In genomic region chr19:7155196-7155595, GRCm38 (mm10) we compare ENCODE assay signal across 11 mouse cellular contexts. TPM values are rescaled to one million over a fixed set of nuclear protein-coding genes. Genes with fewer than 3 reads are reported as not detected.
DNase-seq lines count a peak whose midpoint lies in the region; ATAC-seq and TF ChIP-seq lines count a peak whose summit lies in the region.
"Had no signal": no experiment of that assay in that cellular context is flagged by ENCODE, and none has a peak within 500 bp of the region (broad histone marks: within the 10 kb centered on the region; RNA-seq: fewer than 3 reads in every experiment).

No protein-coding gene starts in this region.

- H3K4me1 ChIP-seq in kidney, embryonic 16.5 days (ENCODE audit: insufficient read depth, low read length), result peaks cover 21% of the 10 kb centered on the region
- peaks cover 80% of the 10 kb centered on the region for H3K4me1 ChIP-seq in embryonic facial prominence, embryonic 13.5 days
- peaks cover 69% of the 10 kb centered on the region for H3K4me1 ChIP-seq in hindbrain, embryonic 15.5 days (replicated peaks)
- H3K4me1 ChIP-seq in midbrain, embryonic 14.5 days (ENCODE audit: control insufficient read depth, insufficient read depth, low read length), result peaks cover 48% of the 10 kb centered on the region
- H3K4me1 ChIP-seq in lung, postnatal 0 days (ENCODE audit: insufficient read depth, low read depth, low read length), result peaks cover 3% of the 10 kb centered on the region; the same call in 1 of the 2 replicates

- peak; percentile 60 for DNase-seq in kidney, postnatal 10 days
- no peak for DNase-seq in midbrain, embryonic 14.5 days
- no peak for DNase-seq in adrenal gland, adult (ENCODE audit: inconsistent age in 2 of 2, low spot score in 1 of 2)
- DNase-seq in lung, postnatal 0 days (ENCODE audit: low spot score), result no peak
- DNase-seq: adrenal gland, postnatal 25 days; heart, postnatal 10 days; liver, embryonic 13.5 days had no signal

- H3K9me3 ChIP-seq in kidney, embryonic 16.5 days (ENCODE audit: low read length), result 0 out of 2 replicates have a peak, but pooled peaks cover 3% of the 10 kb centered on the region
- no peaks in the 10 kb centered on the region for H3K9me3 ChIP-seq in embryonic facial prominence, embryonic 13.5 days
- no peaks in the 10 kb centered on the region for H3K9me3 ChIP-seq in hindbrain, embryonic 15.5 days
- H3K9me3 ChIP-seq in midbrain, embryonic 14.5 days (ENCODE audit: control insufficient read depth, low read length), result no peaks in the 10 kb centered on the region
- no peaks in the 10 kb centered on the region for H3K9me3 ChIP-seq in lung, postnatal 0 days (ENCODE audit: low read length)
- H3K9me3 ChIP-seq: liver, embryonic 13.5 days had no signal

- no peak for TF ChIP-seq EP300 in lung, postnatal 0 days (IDR thresholded peaks at IDR 0.05)

- TF ChIP-seq CTCF in lung, postnatal 0 days (IDR thresholded peaks at IDR 0.05), result no peak

- no peak overlapping the region for H3K4me2 ChIP-seq in kidney, embryonic 16.5 days (replicated peaks; ENCODE audit: low read depth, low read length)
- no peak overlapping the region for H3K4me2 ChIP-seq in embryonic facial prominence, embryonic 13.5 days
- no peak overlapping the region for H3K4me2 ChIP-seq in hindbrain, embryonic 15.5 days
- H3K4me2 ChIP-seq in midbrain, embryonic 14.5 days (ENCODE audit: low read length), result no peak overlapping the region
- no peak overlapping the region for H3K4me2 ChIP-seq in lung, postnatal 0 days (replicated peaks; ENCODE audit: low read depth, low read length)
- H3K4me2 ChIP-seq: liver, embryonic 13.5 days had no signal

- H3K9ac ChIP-seq in kidney, embryonic 16.5 days (replicated peaks; ENCODE audit: low read length), result no peak overlapping the region
- no peak overlapping the region for H3K9ac ChIP-seq in embryonic facial prominence, embryonic 13.5 days
- no peak overlapping the region for H3K9ac ChIP-seq in hindbrain, embryonic 15.5 days
- H3K9ac ChIP-seq in midbrain, embryonic 14.5 days (replicated peaks; ENCODE audit: low read length), result no peak overlapping the region
- H3K9ac ChIP-seq in lung, postnatal 0 days (replicated peaks; ENCODE audit: low read depth), result no peak overlapping the region
- H3K9ac ChIP-seq: liver, embryonic 13.5 days had no signal

- H3K27me3 ChIP-seq in kidney, embryonic 16.5 days (ENCODE audit: insufficient read depth, low read length), result peaks cover 4% of the 10 kb centered on the region; the same call in 1 of the 2 replicates
- H3K27me3 ChIP-seq in embryonic facial prominence, embryonic 13.5 days, result peaks cover 31% of the 10 kb centered on the region
- H3K27me3 ChIP-seq in hindbrain, embryonic 15.5 days, result no peaks in the 10 kb centered on the region; the same call in 1 of the 2 replicates
- H3K27me3 ChIP-seq in midbrain, embryonic 14.5 days (ENCODE audit: control insufficient read depth, insufficient read depth, low read length), result 0 out of 2 replicates have a peak, but pooled peaks cover 4% of the 10 kb centered on the region
- H3K27me3 ChIP-seq in lung, postnatal 0 days (replicated peaks; ENCODE audit: insufficient read depth, low read length), result no peaks in the 10 kb centered on the region

- H3K4me3 ChIP-seq in kidney, embryonic 16.5 days (ENCODE audit: low read length), result no peak overlapping the region
- H3K4me3 ChIP-seq in embryonic facial prominence, embryonic 13.5 days, result no peak overlapping the region
- no peak overlapping the region for H3K4me3 ChIP-seq in hindbrain, embryonic 15.5 days
- H3K4me3 ChIP-seq in midbrain, embryonic 14.5 days (replicated peaks; ENCODE audit: low read depth, low read length), result no peak overlapping the region
- H3K4me3 ChIP-seq in lung, postnatal 0 days (ENCODE audit: low read depth, low read length), result no peak overlapping the region
- H3K4me3 ChIP-seq: liver, embryonic 13.5 days had no signal

- no peaks in the 10 kb centered on the region for H3K36me3 ChIP-seq in kidney, embryonic 16.5 days (ENCODE audit: insufficient read depth, low read length)
- H3K36me3 ChIP-seq in embryonic facial prominence, embryonic 13.5 days, result no peaks in the 10 kb centered on the region
- no peaks in the 10 kb centered on the region for H3K36me3 ChIP-seq in hindbrain, embryonic 15.5 days
- no peaks in the 10 kb centered on the region for H3K36me3 ChIP-seq in midbrain, embryonic 14.5 days (ENCODE audit: control insufficient read depth, insufficient read depth, low read length)
- no peaks in the 10 kb centered on the region for H3K36me3 ChIP-seq in lung, postnatal 0 days (ENCODE audit: insufficient read depth, low read length)
- H3K36me3 ChIP-seq: liver, embryonic 13.5 days had no signal

- ATAC-seq in kidney, embryonic 16.5 days (ENCODE audit: low FRiP score, low TSS enrichment), result no peak
- peak; percentile 26; the same call in 1 of the 2 replicates for ATAC-seq in embryonic facial prominence, embryonic 13.5 days (ENCODE audit: insufficient number of reproducible peaks, insufficient read depth, low FRiP score, low TSS enrichment, low read depth)
- ATAC-seq in hindbrain, embryonic 15.5 days (ENCODE audit: low FRiP score, low read depth), result peak; percentile 20; the same call in 1 of the 2 replicates
- peak; percentile 31; the same call in 1 of the 2 replicates for ATAC-seq in midbrain, embryonic 14.5 days (ENCODE audit: low FRiP score, low TSS enrichment)
- ATAC-seq in CD4-positive, CD25-positive, alpha-beta regulatory T cell, adult 4 months, result no peak
- no peak for ATAC-seq in lung, postnatal 0 days

- no peak overlapping the region for H3K27ac ChIP-seq in kidney, embryonic 16.5 days (ENCODE audit: low read length)
- no peak overlapping the region for H3K27ac ChIP-seq in embryonic facial prominence, embryonic 13.5 days
- H3K27ac ChIP-seq in hindbrain, embryonic 15.5 days (replicated peaks), result 0 out of 2 replicates have a peak overlapping the region, but pooled peaks have one; percentile 12
- H3K27ac ChIP-seq in midbrain, embryonic 14.5 days (replicated peaks; ENCODE audit: low read depth, low read length), result peak overlapping the region; percentile 14; the same call in 1 of the 2 replicates
- H3K27ac ChIP-seq in lung, postnatal 0 days (ENCODE audit: low read length), result no peak overlapping the region
- H3K27ac ChIP-seq: liver, embryonic 13.5 days had no signal

- WGBS in kidney, embryonic 16.5 days, result 74% methylated on average over 6 of the region's 6 CpGs
- 37% methylated on average over 6 of the region's 6 CpGs for WGBS in embryonic facial prominence, embryonic 13.5 days
- 49% methylated on average over 6 of the region's 6 CpGs for WGBS in hindbrain, embryonic 15.5 days
- WGBS in midbrain, embryonic 14.5 days, result 49% methylated on average over 6 of the region's 6 CpGs
- WGBS in lung, postnatal 0 days, result 79% methylated on average over 6 of the region's 6 CpGs

RNA-seq across cellular contexts. Expression of gene Flrt1, which starts 49.7 kb away (rescaled TPM):
- polyA plus RNA-seq in kidney, embryonic 16.5 days (2015; fragmentation: Nextera tagmentation; extraction: Ambion mirVana), result 5.4 and 6.8 TPM in 2 replicates
- 13.0 and 13.6 TPM in 2 replicates for polyA plus RNA-seq in embryonic facial prominence, embryonic 13.5 days (2015; fragmentation: Nextera tagmentation; extraction: Ambion mirVana)
- polyA plus RNA-seq in hindbrain, embryonic 15.5 days (2015; fragmentation: Nextera tagmentation; extraction: Ambion mirVana), result 9.8 and 11.1 TPM in 2 replicates
- polyA plus RNA-seq in midbrain, embryonic 14.5 days (2014; fragmentation: Nextera tagmentation; extraction: Ambion mirVana), result 7.0 and 10.2 TPM in 2 replicates
- polyA plus RNA-seq in CD4-positive, CD25-positive, alpha-beta regulatory T cell, adult 4 months (2017; shearing (Covaris generic)), result under 1 TPM in 1 of 2 experiments, not detected in 1; 0.22 TPM
- polyA plus RNA-seq in lung, postnatal 0 days (2015; fragmentation: Nextera tagmentation; extraction: Ambion mirVana), result 0.17 and 0.19 TPM in 2 replicates

RNA-seq across cellular contexts. Expression of gene Otub1, which starts 50.9 kb away (rescaled TPM):
- polyA plus RNA-seq in kidney, embryonic 16.5 days (2015; fragmentation: Nextera tagmentation; extraction: Ambion mirVana), result 231 and 241 TPM in 2 replicates
- 205 and 228 TPM in 2 replicates for polyA plus RNA-seq in embryonic facial prominence, embryonic 13.5 days (2015; fragmentation: Nextera tagmentation; extraction: Ambion mirVana)
- 233 and 239 TPM in 2 replicates for polyA plus RNA-seq in hindbrain, embryonic 15.5 days (2015; fragmentation: Nextera tagmentation; extraction: Ambion mirVana)
- 244 and 263 TPM in 2 replicates for polyA plus RNA-seq in midbrain, embryonic 14.5 days (2014; fragmentation: Nextera tagmentation; extraction: Ambion mirVana)
- polyA plus RNA-seq in CD4-positive, CD25-positive, alpha-beta regulatory T cell, adult 4 months (2017; shearing (Covaris generic)), result 100 to 1,000 TPM; 157 to 198 TPM
- polyA plus RNA-seq in lung, postnatal 0 days (2015; fragmentation: Nextera tagmentation; extraction: Ambion mirVana), result 107 and 119 TPM in 2 replicates

Comparison
In these comparisons a context has a peak if more than half of its experiments do, and no peak if none do; other contexts are left out.
1. ATAC-seq: peak in embryonic facial prominence, embryonic 13.5 days (single experiment), hindbrain, embryonic 15.5 days (single experiment) and midbrain, embryonic 14.5 days (single experiment); none in kidney, embryonic 16.5 days (single experiment), CD4-positive, CD25-positive, alpha-beta regulatory T cell, adult 4 months (single experiment) and lung, postnatal 0 days (single experiment).
2. H3K27ac ChIP-seq: peak in hindbrain, embryonic 15.5 days (single experiment) and midbrain, embryonic 14.5 days (single experiment); none in kidney, embryonic 16.5 days (single experiment), embryonic facial prominence, embryonic 13.5 days (single experiment) and lung, postnatal 0 days (single experiment).